Mouse (Mus musculus) heart, embryonic 12.5 days (tissue): ENCODE measurements around the gene Pxdn. TPM values are rescaled to one million over a fixed set of nuclear protein-coding genes. Genes with fewer than 3 reads are reported as not detected.

Source experiments
- ATAC-seq: fragments of 200-750 bp; cut with Nextera tagmentation; 2 replicates; pipeline ENCODE4 v1.8.0; 2017; ENCODE audit warnings: moderate TSS enrichment, moderate library complexity; ENCODE audit not compliant: insufficient number of reproducible peaks, low FRiP score
- H3K27ac ChIP-seq: fragments of 300-500 bp; sonication (generic); 2 replicates; pipeline ENCODE4 v1.5.1; 2016; ENCODE audit warnings: mild to moderate bottlenecking, moderate library complexity; ENCODE audit not compliant: poor library complexity, severe bottlenecking
- H3K27me3 ChIP-seq: fragments of 300-500 bp; sonication (generic); replicated peaks from 2 replicates; pipeline ENCODE4 v1.6.1; 2016; ENCODE audit warnings: mild to moderate bottlenecking, moderate library complexity
- H3K36me3 ChIP-seq: fragments of 300-500 bp; sonication (generic); 2 replicates; pipeline ENCODE4 v1.6.1; 2016; ENCODE audit warnings: mild to moderate bottlenecking, moderate library complexity
- H3K4me1 ChIP-seq: fragments of 300-500 bp; sonication (generic); replicated peaks from 2 replicates; pipeline ENCODE4 v1.6.1; 2016; ENCODE audit warnings: mild to moderate bottlenecking
- H3K4me2 ChIP-seq: fragments of 300-500 bp; sonication (generic); 2 replicates; pipeline ENCODE4 v1.6.1; 2016; ENCODE audit warnings: mild to moderate bottlenecking, moderate library complexity
- H3K4me3 ChIP-seq: fragments of 300-500 bp; sonication (generic); 2 replicates; pipeline ENCODE4 v1.5.1; 2016; ENCODE audit warnings: mild to moderate bottlenecking
- H3K9ac ChIP-seq: fragments of 300-500 bp; sonication (generic); 2 replicates; pipeline ENCODE4 v1.6.1; 2016; ENCODE audit warnings: mild to moderate bottlenecking, moderate library complexity
- H3K9me3 ChIP-seq: fragments of 300-500 bp; sonication (generic); replicated peaks from 2 replicates; pipeline ENCODE4 v1.6.1; 2016; ENCODE audit warnings: mild to moderate bottlenecking, moderate library complexity
- WGBS: fragments of 180-500 bp; shearing (Covaris S2); methylation state at CpG from one replicate; pipeline ENCODE4 v1.1.7; 2016; 5-methylcytosine and 5-hydroxymethylcytosine counted together
- polyA plus RNA-seq: library from polyadenylated mRNA; unstranded; fragments of >200 nt; fragmentation: Nextera tagmentation; extraction: Ambion mirVana; gene quantifications from 2 replicates; pipeline ENCODE4 v1.2.1, GENCODE M21; 2016

Gene Pxdn
- polyA plus RNA-seq, 1 experiment from 2014 or later, result 125 TPM

DNA sequence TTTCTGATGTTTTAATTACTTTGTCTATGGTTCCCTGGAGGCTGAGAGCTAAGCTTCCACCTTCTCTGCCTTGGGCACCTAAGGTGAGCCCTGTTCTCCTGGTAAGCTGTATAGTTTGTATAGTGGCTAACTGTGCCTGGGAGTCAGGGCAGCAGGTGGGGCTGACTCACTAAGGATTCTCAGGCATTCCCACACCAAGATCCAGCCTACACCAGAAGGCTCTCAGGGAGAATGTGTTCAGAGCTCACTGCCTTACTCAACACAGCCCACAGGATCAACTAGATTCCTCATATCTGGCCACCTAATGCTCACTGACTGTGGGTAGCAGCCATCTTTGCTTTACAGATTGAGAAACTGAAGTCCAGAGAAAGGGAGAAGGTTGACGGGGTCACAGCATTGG, 4.5 kb upstream of the Pxdn start:
- WGBS, result 88% methylated on average over 1 of the region's 1 CpGs
- H3K27ac ChIP-seq, result no peak overlapping the region

DNA sequence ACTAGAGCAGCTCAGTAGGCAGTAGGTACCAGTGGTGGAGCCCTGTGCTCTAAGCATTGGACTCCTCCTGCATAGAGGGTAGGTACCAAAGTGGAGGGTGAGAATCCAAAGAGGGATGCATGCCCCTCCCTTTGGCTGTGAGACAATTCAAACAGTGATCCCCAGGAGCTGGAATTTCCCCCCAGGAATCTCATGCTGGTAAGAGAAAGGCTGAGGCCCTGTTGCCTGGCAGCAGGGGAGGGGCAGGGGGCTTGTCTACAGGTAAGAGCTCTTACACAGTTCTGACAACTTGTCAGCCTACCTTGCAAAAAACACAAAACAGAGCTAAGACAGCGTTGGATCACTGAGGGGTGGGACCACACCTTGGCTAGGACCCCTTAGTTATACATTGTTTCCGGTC, 3.9 kb upstream of the Pxdn start:
- Histone ChIP-seq H3K27ac (no peak overlapping the region), H3K4me2 (no peak overlapping the region), H3K9me3 (no peaks in the 10 kb centered on the region), H3K4me3 (no peak overlapping the region), H3K4me1 (peaks cover 32% of the 10 kb centered on the region), H3K9ac (no peak overlapping the region), H3K36me3 (no peaks in the 10 kb centered on the region), H3K27me3 (no peaks in the 10 kb centered on the region)
- 76% methylated on average over 2 of the region's 2 CpGs for WGBS
- ATAC-seq, result no peak

More for the DNA sequence above, 4.5 kb upstream of the Pxdn start:
- Histone ChIP-seq H3K36me3 (no peaks in the 10 kb centered on the region), H3K9me3 (no peaks in the 10 kb centered on the region), H3K4me2 (no peak overlapping the region), H3K4me1 (peaks cover 32% of the 10 kb centered on the region), H3K9ac (no peak overlapping the region), H3K27me3 (no peaks in the 10 kb centered on the region), H3K4me3 (no peak overlapping the region)
- ATAC-seq, result no peak

DNA sequence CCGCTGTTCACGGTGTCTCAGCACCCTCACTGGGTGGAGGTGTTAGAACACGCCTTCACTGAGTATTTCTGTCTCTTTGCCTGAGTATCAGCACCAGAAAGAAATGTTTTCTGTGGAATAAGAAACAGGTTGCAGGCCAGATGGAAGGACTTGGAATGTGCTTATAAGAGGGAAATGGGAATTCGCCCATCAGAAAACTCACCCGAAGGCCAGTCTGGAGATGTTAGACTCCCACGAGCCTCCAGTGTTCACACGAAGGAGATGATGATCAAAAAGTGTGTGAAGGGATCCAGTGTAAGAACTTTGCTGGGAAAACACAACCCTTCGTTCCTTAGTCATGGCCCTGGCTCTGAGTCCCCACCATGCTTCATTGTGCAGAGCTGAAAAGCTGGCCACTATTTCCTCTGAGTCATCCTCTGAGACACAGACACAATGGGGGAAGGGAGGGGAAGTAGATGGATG, 3.3 kb upstream of the Pxdn start:
- Histone ChIP-seq H3K4me1 (peaks cover 34% of the 10 kb centered on the region), H3K27me3 (no peaks in the 10 kb centered on the region), H3K4me3 (no peak overlapping the region), H3K36me3 (no peaks in the 10 kb centered on the region), H3K9ac (no peak overlapping the region), H3K9me3 (no peaks in the 10 kb centered on the region), H3K27ac (no peak overlapping the region), H3K4me2 (no peak overlapping the region)
- 68% methylated on average over 8 of the region's 8 CpGs for WGBS
- no peak for ATAC-seq

DNA sequence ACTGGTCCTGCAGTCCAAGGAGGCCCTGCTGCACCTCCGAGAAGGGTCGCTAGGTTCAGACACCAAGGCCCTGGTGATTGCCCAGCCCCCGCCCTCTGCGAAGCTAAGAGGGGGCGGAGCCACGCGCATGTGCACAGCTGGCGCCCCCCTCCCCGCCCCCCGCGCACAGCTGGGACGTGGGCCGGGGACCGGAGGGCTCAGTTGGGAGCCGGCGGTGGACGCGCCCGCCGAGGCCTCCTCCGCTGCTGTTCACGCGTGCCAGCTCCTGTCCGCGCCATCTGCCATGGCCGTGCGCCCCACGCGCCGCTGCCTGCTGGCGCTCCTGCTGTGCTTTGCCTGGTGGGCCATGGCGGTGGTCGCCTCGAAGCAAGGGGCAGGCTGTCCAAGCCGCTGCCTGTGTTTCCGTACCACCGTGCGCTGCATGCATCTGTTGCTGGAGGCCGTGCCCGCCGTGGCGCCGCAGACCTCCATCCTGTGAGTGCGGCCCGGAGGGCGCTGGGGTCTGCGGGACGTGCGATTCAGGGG, 505 bp downstream of the Pxdn start:
- H3K9ac ChIP-seq, result peak overlapping the region; percentile 98
- H3K4me1 ChIP-seq, result peaks cover 50% of the 10 kb centered on the region
- peak overlapping the region; percentile 98 for H3K4me3 ChIP-seq
- ATAC-seq, result peak; percentile 84
- under 1% methylated on average over 34 of the region's 49 CpGs for WGBS
- peak overlapping the region; percentile 90 for H3K27ac ChIP-seq
- H3K36me3 ChIP-seq, result no peaks in the 10 kb centered on the region
- peak overlapping the region; percentile 79 for H3K4me2 ChIP-seq
- no peaks in the 10 kb centered on the region for H3K27me3 ChIP-seq
- no peaks in the 10 kb centered on the region for H3K9me3 ChIP-seq

DNA sequence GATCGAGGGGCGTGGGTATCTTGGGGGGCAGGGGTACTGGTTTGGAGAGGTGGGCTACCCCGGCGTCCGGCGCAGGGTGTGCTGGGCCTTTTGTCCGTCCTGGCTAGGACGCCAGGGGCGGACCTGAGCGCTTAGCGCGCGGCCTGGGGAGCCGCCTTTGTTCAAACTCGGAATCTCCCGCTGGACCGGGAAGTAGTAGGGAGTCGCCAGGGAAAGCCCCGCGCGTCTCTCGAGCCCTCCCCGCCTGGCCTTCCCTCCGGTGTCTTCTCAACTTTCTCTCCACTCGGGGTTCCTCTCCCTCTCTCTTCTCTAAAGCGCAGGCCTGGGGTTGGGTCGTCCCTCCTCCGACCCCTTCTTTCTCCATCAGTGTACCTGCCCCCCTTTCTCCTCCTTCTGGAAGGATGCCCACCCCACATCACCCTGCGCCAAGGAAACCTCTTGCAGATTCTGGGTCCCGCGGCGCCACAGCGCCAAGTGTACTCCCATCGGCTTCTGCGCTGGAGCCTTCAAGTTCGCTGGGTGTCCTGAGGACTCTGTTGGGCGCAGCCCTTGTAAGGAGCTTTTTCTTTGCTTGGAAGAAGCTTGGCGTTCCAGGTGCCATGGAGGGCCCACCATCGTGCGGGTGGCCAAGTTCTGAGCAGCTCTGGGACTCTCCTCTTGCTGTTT, 1.1 kb downstream of the Pxdn start:
- Histone ChIP-seq H3K4me1 (peaks cover 51% of the 10 kb centered on the region), H3K36me3 (no peaks in the 10 kb centered on the region), H3K27ac (peak overlapping the region; percentile 90), H3K4me3 (peak overlapping the region; percentile 98), H3K9ac (peak overlapping the region; percentile 98), H3K9me3 (no peaks in the 10 kb centered on the region), H3K27me3 (no peaks in the 10 kb centered on the region), H3K4me2 (peak overlapping the region; percentile 79)
- WGBS, result 0% methylated on average over 40 of the region's 40 CpGs
- ATAC-seq, result peak; percentile 67

DNA sequence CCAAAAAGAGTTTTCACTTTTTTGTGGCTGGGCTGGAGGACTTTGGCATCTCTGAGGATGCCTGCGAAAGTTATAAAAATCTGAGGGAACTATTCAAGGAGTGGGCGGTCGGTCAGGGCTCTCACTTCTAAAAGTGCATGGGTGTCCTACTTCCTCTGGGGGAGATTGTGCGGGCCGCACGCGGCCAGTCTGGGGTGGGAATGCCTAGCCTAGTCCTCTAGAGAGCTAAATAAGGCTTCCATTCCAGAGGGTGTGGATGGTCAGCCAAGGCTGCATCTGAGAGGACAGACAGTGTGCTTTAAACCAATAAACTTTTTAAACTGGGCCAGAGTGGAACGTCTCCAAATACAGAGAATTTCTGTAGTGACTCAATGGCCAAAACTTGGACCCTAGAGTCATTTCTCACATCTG, 1.9 kb downstream of the Pxdn start:
- Histone ChIP-seq H3K9ac (peak overlapping the region; percentile 98), H3K4me3 (peak overlapping the region; percentile 98), H3K9me3 (no peaks in the 10 kb centered on the region), H3K27ac (peak overlapping the region; percentile 90), H3K27me3 (no peaks in the 10 kb centered on the region), H3K4me1 (peaks cover 59% of the 10 kb centered on the region), H3K4me2 (peak overlapping the region; percentile 79), H3K36me3 (no peaks in the 10 kb centered on the region)
- WGBS, result 10% methylated on average over 8 of the region's 8 CpGs
- 0 out of 2 replicates have a peak, but pooled peaks have one; percentile 26 for ATAC-seq

DNA sequence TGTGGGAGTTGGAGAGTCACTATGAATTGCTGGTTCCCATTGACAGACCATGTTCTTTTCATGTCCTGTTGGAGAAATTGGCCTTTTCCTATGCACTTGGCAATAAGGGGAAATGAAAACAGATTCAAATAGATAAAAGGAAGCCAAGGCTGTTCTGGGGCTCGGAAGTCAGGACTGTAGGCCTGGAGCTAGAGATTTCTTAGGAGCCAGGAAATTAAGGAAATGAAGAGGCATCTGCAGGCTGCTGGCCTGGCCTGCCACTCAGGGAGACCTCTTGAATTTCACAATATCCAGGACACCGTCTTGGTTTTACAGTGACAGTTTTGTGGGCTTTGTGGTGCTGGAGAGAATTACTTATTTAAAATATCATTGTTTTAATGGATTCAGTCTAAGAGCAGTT, 5.0 kb downstream of the Pxdn start:
- ATAC-seq, result no peak
- H3K4me1 ChIP-seq, result peaks cover 69% of the 10 kb centered on the region
- no peaks in the 10 kb centered on the region for H3K27me3 ChIP-seq
- WGBS, result 63% methylated on average over 2 of the region's 2 CpGs
- H3K9me3 ChIP-seq, result no peaks in the 10 kb centered on the region
- no peak overlapping the region for H3K4me2 ChIP-seq
- H3K4me3 ChIP-seq, result no peak overlapping the region
- H3K9ac ChIP-seq, result no peak overlapping the region
- no peak overlapping the region; the same call in 1 of the 2 replicates for H3K27ac ChIP-seq
- H3K36me3 ChIP-seq, result no peaks in the 10 kb centered on the region

DNA sequence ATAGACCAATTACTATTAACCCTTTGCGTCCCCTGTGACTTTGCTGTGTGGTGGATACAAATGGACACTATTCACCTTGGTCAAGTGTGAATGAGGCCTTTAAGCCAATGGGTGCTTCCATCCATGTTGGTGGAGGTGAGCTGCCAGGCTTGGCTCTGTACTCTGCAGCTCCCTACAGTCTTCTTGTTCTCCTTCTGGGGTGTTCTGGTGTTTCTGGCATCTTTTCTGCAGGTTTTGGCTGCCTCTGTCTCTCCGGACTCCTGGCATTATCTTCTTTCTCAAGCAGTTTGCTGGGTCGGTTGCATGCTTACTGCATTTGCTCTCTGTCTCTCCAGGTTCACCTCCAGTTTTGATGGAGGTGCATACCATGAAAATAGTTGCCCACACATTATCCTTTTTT, 7.2 kb downstream of the Pxdn start:
- Histone ChIP-seq H3K9ac (no peak overlapping the region), H3K36me3 (no peaks in the 10 kb centered on the region), H3K4me1 (peaks cover 78% of the 10 kb centered on the region), H3K27me3 (no peaks in the 10 kb centered on the region), H3K27ac (no peak overlapping the region), H3K4me3 (no peak overlapping the region), H3K9me3 (no peaks in the 10 kb centered on the region), H3K4me2 (no peak overlapping the region)
- ATAC-seq, result no peak
- WGBS, result 68% methylated on average over 3 of the region's 3 CpGs

DNA sequence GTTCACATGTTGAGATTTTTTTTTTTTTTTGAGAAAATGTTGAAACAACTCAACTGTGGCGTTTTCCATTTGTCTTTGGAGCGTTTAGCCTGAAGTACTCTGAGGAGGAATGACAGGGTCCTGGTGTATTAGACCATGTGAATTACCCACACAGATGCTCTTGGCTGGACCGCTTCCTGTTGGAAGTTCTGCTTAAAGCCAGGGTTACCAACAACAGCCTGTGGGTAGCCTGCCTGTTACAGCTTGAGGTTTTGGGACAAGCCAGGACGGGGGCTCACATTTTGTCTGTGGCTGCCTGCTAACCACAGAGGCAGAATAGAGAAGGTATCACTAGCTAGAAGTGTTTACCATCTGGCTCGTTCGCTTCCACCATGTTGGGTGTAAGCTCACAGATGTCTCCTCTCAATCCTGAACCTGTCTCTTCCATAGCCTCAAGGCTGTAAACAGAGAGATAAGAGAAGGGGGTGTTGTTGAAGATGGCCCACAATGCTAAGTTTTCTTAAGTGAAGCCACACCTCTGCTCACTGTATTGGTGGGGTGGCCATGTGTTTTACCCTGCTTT, 7.9 kb downstream of the Pxdn start:
- ATAC-seq, result no peak
- 0 out of 2 replicates have a peak overlapping the region, but pooled peaks have one; percentile 18 for H3K9ac ChIP-seq
- H3K4me1 ChIP-seq, result peaks cover 76% of the 10 kb centered on the region
- no peaks in the 10 kb centered on the region for H3K36me3 ChIP-seq
- WGBS, result 63% methylated on average over 6 of the region's 6 CpGs
- no peaks in the 10 kb centered on the region for H3K27me3 ChIP-seq
- H3K9me3 ChIP-seq, result no peaks in the 10 kb centered on the region
- H3K4me3 ChIP-seq, result no peak overlapping the region
- H3K27ac ChIP-seq, result no peak overlapping the region
- no peak overlapping the region for H3K4me2 ChIP-seq

DNA sequence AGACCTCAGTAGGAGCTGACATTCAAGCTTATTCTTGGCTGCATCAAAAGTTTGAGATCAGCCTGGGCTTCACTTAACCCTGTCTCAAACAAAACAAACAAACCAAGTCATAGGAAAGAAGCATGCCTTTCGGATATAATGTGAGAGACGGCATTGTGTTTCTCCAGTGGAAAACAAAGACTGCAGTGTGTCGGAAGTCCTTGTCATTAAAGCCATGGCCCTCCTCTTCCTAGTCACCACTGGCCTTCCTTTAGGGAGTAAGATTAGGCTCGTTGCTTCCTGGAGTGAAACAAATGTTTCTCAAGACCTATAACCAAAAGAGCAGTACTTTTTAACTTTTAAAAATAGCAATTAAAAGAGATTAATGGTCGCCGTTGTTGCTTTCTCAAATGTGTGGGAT, 13.6 kb downstream of the Pxdn start:
- Histone ChIP-seq H3K27me3 (no peaks in the 10 kb centered on the region), H3K9me3 (no peaks in the 10 kb centered on the region), H3K4me1 (peaks cover 70% of the 10 kb centered on the region), H3K4me3 (no peak overlapping the region), H3K4me2 (no peak overlapping the region), H3K27ac (peak overlapping the region; percentile 73), H3K9ac (no peak overlapping the region), H3K36me3 (no peaks in the 10 kb centered on the region)
- WGBS, result 46% methylated on average over 6 of the region's 6 CpGs
- ATAC-seq, result peak; percentile 51

DNA sequence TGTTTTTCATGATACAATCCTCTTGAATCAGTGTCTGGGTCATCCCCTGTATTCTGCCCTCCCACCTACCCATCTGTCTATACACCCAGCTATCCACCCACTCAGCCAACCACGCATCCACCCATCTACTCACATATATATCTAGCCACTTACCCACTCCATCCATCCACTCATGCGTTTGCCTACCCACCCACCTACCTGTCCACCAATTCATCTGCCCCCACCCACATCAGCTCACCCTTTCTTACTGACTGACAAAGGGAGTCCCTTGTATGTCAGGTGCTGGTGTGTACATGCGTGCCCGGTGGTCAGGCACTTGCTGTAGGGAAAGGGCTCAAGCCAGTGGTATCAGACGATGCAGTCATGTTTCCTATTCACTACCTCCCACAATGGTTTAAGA, 14.1 kb downstream of the Pxdn start:
- no peak overlapping the region for H3K4me2 ChIP-seq
- peaks cover 67% of the 10 kb centered on the region for H3K4me1 ChIP-seq
- ATAC-seq, result peak; percentile 8; the same call in 1 of the 2 replicates
- no peak overlapping the region for H3K9ac ChIP-seq
- H3K9me3 ChIP-seq, result no peaks in the 10 kb centered on the region
- H3K4me3 ChIP-seq, result no peak overlapping the region
- H3K27me3 ChIP-seq, result no peaks in the 10 kb centered on the region
- no peaks in the 10 kb centered on the region for H3K36me3 ChIP-seq
- 76% methylated on average over 5 of the region's 5 CpGs for WGBS
- H3K27ac ChIP-seq, result peak overlapping the region; percentile 59
